Mouse (Mus musculus): ENCODE data around the gene Agfg1. TPM values are rescaled to one million over a fixed set of nuclear protein-coding genes. Genes with fewer than 3 reads are reported as not detected.

Agfg1 gene
- polyA plus RNA-seq, 1 experiment from 2014 or later = 58.7 TPM

- POLR2A ChIA-PET = interaction anchor here (0.7 kb wide), 1 partner anchor 141 kb away, joined by 3 read pairs; no protein-coding TSS in a partner anchor
- CTCF ChIA-PET = interaction anchor here (1.0 to 1.5 kb wide), 4 partner anchors 34 to 151 kb away, joined by 3 to 4 read pairs (median 3); no protein-coding TSS in a partner anchor
- in situ Hi-C loops (cut with MboI; ENCODE audit: low pct_unique_long_range_greater_than_20kb) = no loop called here
- DNase-seq (ENCODE audit: low read depth, low spot score) (no peak), ATAC-seq (no peak)
- TF ChIP-seq CTCF (IDR thresholded peaks at IDR 0.05) = no peak
- no peaks in the 10 kb centered on the region for H3K27me3 ChIP-seq
Measured at GRCm38 (mm10) chr1:82836342-82837217, 2.7 kb upstream of the Agfg1 start.

DNA sequence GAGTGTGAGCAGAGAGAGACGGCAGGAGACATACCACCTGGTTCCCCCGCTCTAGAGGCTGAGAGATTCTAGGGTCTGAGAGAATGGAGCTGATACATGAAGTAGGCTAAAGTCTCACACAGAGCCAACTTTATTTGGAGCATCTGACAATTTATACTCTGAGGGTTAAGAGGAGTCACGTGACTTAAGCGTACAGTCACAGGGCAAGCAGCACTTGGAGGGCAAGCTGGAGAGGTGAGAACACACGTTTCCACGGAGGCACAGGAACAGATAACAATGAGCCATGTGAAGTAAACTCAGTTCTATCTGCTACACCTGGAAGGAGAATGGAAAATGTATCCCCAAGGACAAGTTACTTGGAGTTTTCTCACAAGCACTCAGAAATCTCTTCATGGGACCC, 1.7 kb upstream of the Agfg1 start:
- DNase-seq (ENCODE audit: low read depth, low spot score) (no peak), ATAC-seq (no peak)
- H3K27me3 ChIP-seq = no peaks in the 10 kb centered on the region
- ChIA-PET POLR2A (no interaction called here), CTCF (interaction anchor here (1.5 kb wide), 1 partner anchor 50 kb away, joined by 4 read pairs; no protein-coding TSS in a partner anchor)
- no peak for TF ChIP-seq CTCF (IDR thresholded peaks at IDR 0.05)
- in situ Hi-C loops (cut with MboI; ENCODE audit: low pct_unique_long_range_greater_than_20kb) = no loop called here

DNA sequence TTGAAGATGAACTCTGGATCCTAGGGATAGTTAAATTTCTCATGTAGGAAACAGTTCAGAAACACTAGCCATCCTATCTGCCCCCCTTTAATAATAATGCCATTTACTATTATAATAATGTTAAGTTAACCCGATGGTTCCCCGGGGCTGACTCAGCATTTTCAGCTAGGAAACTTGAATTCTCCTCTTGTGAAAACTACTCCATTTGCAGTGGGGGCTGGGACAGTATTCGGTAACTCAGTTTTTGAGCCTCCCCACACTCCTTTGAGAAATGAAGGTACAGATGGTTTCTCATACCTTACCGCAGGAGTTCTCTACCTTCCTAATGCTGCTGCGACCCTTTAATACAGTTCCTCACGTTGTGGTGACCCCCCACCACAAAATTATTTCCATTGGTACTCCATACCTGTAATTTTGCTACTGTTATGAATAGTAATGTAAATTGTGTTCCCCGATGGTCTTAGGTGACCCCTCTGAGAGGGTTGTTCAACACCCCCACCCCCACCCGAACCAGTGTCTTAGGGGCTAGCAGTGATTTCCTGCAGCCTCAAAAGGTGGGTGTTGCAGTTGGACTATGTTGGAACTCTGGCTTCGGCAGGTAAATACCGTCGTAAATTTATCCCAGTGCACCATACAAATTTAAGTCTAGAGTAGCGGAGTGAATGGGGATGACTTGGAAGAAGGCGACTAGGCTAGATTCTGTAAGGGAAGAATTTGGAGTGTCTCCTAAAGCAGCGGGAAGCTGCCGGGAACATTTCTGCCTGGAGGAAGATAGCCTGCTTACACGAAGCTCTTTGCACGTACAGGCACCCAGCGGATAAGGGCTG, 601 bp upstream of the Agfg1 start:
- POLR2A ChIA-PET = interaction anchor here (0.8 to 1.0 kb wide), 2 partner anchors 51 to 151 kb away, joined by 3 read pairs; no protein-coding TSS in a partner anchor
- DNase-seq (ENCODE audit: low read depth, low spot score) (no peak), ATAC-seq (no peak)
- no peak for TF ChIP-seq CTCF (IDR thresholded peaks at IDR 0.05)
- in situ Hi-C loops (cut with MboI; ENCODE audit: low pct_unique_long_range_greater_than_20kb) = no loop called here
- no peaks in the 10 kb centered on the region for H3K27me3 ChIP-seq
- CTCF ChIA-PET = interaction anchor here (0.8 to 1.6 kb wide), 6 partner anchors 33 to 151 kb away, joined by 3 to 5 read pairs (median 3); no protein-coding TSS in a partner anchor

DNA sequence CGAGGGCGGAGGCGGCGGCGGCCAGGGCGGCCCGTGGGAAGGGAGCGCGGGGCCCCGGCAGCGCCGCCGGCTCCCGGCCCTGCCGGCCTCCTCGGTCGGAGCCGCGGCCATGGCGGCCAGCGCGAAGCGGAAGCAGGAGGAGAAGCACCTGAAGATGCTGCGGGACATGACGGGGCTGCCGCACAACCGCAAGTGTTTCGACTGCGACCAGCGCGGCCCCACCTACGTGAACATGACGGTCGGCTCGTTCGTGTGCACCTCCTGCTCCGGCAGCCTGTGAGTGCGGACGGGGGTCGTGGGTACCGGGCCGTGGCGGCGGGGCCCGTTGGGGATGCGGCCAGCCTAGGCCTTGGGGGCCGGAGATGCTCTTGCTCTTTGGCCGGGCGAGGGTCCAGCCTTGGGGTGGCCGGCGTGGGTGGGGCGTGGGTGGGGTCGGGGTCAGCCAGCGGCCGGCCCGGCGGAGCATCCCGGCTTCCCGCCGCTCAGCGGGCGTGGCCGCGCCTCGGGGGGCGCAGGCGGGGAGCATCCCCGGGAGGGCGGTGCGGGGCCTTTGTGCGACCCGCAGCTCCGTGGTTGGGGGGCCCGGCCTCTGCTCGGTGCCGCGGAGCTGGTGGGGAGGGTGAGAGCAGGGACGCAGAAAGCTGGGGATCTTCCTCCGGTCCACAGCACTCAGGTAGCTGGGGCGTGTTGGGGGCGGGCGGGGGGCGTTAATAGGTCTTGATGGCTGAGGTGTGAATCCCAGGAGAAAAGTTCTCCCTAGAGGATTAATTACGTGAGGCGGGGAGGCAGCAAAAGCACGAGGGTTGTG, 535 bp downstream of the Agfg1 start:
- no peak for TF ChIP-seq CTCF (IDR thresholded peaks at IDR 0.05)
- DNase-seq (ENCODE audit: low read depth, low spot score) (no peak), ATAC-seq (peak; percentile 36)
- CTCF ChIA-PET = interaction anchor here (0.8 to 1.6 kb wide), 8 partner anchors 8 to 150 kb away, joined by 3 to 5 read pairs (median 3); no protein-coding TSS in a partner anchor
- POLR2A ChIA-PET = interaction anchor here (0.6 to 1.0 kb wide), 5 partner anchors 19 to 149 kb away, joined by 3 to 5 read pairs (median 3); no protein-coding TSS in a partner anchor
- H3K27me3 ChIP-seq = no peaks in the 10 kb centered on the region
- in situ Hi-C loops (cut with MboI; ENCODE audit: low pct_unique_long_range_greater_than_20kb) = loop anchor here (10.0 kb wide), 1 partner anchor 45 kb away; no protein-coding TSS in a partner anchor

DNA sequence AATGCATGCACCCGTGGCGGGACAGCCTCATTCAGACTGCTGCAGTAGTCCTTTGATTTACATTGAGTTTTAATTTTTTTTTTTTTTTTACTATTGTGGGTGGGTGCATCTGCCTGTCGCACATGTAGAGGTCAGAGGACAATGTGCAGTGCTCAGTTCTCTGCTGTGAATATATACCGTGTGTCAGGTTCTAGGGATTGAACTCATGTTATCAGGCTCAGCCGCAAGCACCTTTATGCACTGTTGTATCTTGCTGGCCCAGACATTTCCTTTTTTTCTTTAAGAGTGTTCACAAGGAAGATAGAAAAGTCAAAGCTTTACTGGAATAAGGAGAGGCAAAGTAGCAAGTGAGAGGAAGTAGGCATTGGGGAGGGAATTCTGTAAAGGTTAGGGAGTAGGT, 16.4 kb downstream of the Agfg1 start:
- ChIA-PET CTCF (no interaction called here), POLR2A (no interaction called here)
- H3K27me3 ChIP-seq = no peaks in the 10 kb centered on the region
- ATAC-seq (no peak), DNase-seq (ENCODE audit: low read depth, low spot score) (no peak)
- in situ Hi-C loops (cut with MboI; ENCODE audit: low pct_unique_long_range_greater_than_20kb) = no loop called here
- TF ChIP-seq CTCF (IDR thresholded peaks at IDR 0.05) = no peak

DNA sequence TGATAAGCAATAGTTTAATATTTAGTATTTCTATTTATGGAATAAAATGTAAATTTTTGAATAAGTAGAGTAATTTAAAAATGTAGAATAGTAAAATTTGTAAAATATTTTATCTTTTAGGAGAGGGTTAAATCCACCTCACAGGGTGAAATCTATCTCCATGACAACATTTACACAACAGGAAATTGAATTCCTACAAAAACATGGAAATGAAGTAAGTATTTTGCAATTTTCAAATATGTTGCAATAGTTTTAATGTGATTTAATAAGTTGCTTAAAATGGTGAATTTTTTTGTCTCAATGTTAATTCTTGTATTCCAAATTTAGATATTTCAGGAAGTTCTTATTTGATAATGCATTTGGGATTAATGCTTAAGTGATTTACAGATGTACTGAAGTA, 19.0 kb downstream of the Agfg1 start:
- no peak for TF ChIP-seq CTCF (IDR thresholded peaks at IDR 0.05)
- in situ Hi-C loops (cut with MboI; ENCODE audit: low pct_unique_long_range_greater_than_20kb) = no loop called here

GRCm38 (mm10) chr1:82860391-82860790, 21.1 kb downstream of the Agfg1 start:
- DNase-seq (ENCODE audit: low read depth, low spot score) (no peak), ATAC-seq (no peak)
- in situ Hi-C loops (cut with MboI; ENCODE audit: low pct_unique_long_range_greater_than_20kb) = no loop called here
- TF ChIP-seq CTCF (IDR thresholded peaks at IDR 0.05) = no peak
- CTCF ChIA-PET = no interaction called here
- H3K27me3 ChIP-seq = no peaks in the 10 kb centered on the region
- POLR2A ChIA-PET = interaction anchor here (0.7 kb wide), 1 partner anchor 25 kb away, joined by 3 read pairs; no protein-coding TSS in a partner anchor

More for the DNA sequence above, 19.0 kb downstream of the Agfg1 start:
- ATAC-seq (no peak), DNase-seq (ENCODE audit: low read depth, low spot score) (no peak)
- POLR2A ChIA-PET = no interaction called here
- no peaks in the 10 kb centered on the region for H3K27me3 ChIP-seq
- CTCF ChIA-PET = interaction anchor here (1.3 kb wide), 1 partner anchor 64 kb away, joined by 3 read pairs; no protein-coding TSS in a partner anchor

DNA sequence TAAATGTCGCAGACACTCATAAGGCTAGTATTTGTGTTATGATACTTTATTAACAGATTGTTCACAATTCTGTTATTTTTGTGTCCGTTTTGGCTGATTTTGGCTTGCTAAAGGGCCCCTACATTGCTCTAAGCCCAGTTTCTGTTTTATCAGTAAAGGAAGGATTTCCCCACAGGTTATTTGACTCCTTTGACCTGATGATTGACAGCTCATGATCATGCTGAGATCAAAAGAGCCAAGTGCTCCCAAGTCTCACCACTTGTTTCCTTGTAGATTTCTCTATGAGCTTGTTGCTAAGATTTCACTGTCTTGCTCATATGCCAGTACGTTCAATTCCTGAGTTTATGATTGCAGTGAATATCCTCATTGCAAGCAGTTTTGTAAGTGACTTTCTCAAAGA, 30.9 kb downstream of the Agfg1 start:
- no peak for TF ChIP-seq CTCF (IDR thresholded peaks at IDR 0.05)
- POLR2A ChIA-PET = no interaction called here

GRCm38 (mm10) chr1:82879172-82879571, 39.9 kb downstream of the Agfg1 start:
- in situ Hi-C loops (cut with MboI; ENCODE audit: low pct_unique_long_range_greater_than_20kb) = no loop called here

More for the DNA sequence above, 30.9 kb downstream of the Agfg1 start:
- ATAC-seq = no peak
- CTCF ChIA-PET = no interaction called here
- H3K27me3 ChIP-seq = no peaks in the 10 kb centered on the region
- DNase-seq (ENCODE audit: low read depth, low spot score) = no peak
- in situ Hi-C loops (cut with MboI; ENCODE audit: low pct_unique_long_range_greater_than_20kb) = no loop called here

More at GRCm38 (mm10) chr1:82879172-82879571, 39.9 kb downstream of the Agfg1 start:
- DNase-seq (ENCODE audit: low read depth, low spot score) = no peak
- no peaks in the 10 kb centered on the region for H3K27me3 ChIP-seq
- TF ChIP-seq CTCF (IDR thresholded peaks at IDR 0.05) = no peak
- ATAC-seq = no peak
- ChIA-PET CTCF (interaction anchor here (1.6 to 2.6 kb wide), 5 partner anchors 12 to 17 kb away, joined by 4 to 10 read pairs (median 7); no protein-coding TSS in a partner anchor), POLR2A (no interaction called here)
